Mouse (Mus musculus): Measurements from ENCODE around the gene Lmln. TPM values are rescaled to one million over a fixed set of nuclear protein-coding genes. Genes with fewer than 3 reads are reported as not detected.

Lmln gene
- 2.6 and 5.1 TPM in 2 replicates for polyA plus RNA-seq (2015; fragmentation: Nextera tagmentation; extraction: Ambion mirVana)

DNA sequence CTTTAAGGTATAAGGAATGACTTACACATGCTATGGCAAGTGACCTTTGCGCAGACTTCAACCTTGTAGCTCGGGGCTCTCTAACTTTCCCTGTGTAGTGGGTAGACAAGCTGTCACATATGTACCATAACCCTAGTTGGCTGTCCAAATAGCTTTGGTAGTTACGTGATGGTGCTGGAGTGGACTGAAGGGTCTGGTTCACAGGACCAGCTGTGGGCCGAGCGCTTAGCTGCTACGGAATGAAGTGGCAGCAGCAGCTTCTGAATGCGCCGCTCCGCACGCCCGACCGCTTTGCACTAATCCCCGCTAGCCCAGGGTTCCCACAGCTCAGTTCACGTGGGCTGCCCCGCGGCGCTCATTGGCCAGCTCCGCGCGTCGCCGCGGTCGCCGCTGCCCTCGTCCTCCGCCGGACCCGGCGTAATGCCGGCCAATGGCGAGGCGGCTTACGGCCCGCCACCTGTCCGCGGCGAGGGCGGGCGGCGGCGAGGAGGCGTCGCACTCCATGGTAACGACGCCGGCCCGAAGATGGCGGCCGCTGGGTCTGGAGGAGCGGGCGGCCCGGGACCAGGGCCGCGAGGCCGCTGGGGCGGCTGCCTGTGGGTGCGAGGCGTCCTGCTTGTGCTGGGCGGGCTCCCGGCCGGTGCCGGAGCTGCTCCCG is at the start of gene Lmln:
Gene Lmln (plus strand): TSS at position 498 of the 658 bp plus-strand sequence.
- ATAC-seq (ENCODE audit: low FRiP score), result peak; percentile 96
- H3K4me3 ChIP-seq (replicated peaks), result peak within 1 kb of the TSS; percentile 91
- H3K36me3 ChIP-seq, result peaks cover 36% of the 10 kb centered on the region
- H3K9ac ChIP-seq (replicated peaks), result peak within 1 kb of the TSS; percentile 75
- H3K27me3 ChIP-seq (replicated peaks), result no peaks in the 10 kb centered on the region
- peaks cover 46% of the 10 kb centered on the region for H3K4me1 ChIP-seq
- under 1% methylated on average over 64 of the region's 64 CpGs for WGBS
- H3K4me2 ChIP-seq, result peak within 1 kb of the TSS; percentile 88
- peak within 1 kb of the TSS; percentile 82 for H3K27ac ChIP-seq (replicated peaks)
- H3K9me3 ChIP-seq (replicated peaks), result no peaks in the 10 kb centered on the region

DNA sequence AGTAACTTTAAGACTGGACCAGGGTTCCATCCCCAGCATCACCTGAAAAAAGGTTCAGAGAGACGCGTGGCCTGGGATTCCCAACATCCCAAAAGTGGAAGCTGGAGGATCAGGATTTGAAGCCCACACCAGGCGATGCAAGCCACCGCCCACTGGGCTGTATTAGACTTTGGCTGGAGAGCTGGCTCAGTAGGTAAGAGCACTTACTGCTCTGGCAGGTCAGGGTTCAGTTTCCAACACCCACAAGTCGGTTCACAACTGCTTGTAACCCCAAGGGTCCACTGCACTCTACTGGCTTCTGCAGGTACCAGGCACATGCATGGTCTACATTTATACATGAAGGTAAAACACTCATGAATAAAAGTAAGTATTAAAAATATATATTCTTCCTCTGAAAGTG is 48.5 kb upstream of the Lmln start:
- Histone ChIP-seq H3K4me1 (no peaks in the 10 kb centered on the region), H3K36me3 (peaks cover 44% of the 10 kb centered on the region), H3K9ac (replicated peaks) (no peak overlapping the region), H3K4me3 (replicated peaks) (no peak overlapping the region), H3K27me3 (replicated peaks) (no peaks in the 10 kb centered on the region), H3K9me3 (replicated peaks) (no peaks in the 10 kb centered on the region), H3K27ac (replicated peaks) (no peak overlapping the region), H3K4me2 (no peak overlapping the region)
- no peak for ATAC-seq (ENCODE audit: low FRiP score)
- 96% methylated on average over 5 of the region's 5 CpGs for WGBS

DNA sequence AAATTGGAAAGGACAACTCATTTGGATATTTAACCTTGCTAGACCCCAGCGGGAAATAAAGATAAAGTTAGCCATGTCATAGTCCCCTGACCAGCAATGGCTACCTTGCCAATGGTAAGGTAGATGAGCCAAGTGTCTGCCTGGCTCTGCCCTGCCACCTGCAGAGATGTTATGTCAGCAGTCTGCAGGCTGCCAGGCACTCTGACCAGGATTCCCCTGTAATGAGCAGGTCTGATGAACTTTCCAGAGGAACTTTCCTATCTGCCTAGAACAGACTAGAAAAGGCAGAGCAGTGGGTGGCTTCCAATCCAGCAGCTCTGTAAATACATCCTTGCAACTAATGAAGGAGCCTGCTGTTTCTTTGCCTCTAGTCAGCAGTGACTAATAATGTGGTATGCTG is 47.4 kb upstream of the Lmln start:
- no peak overlapping the region for H3K4me2 ChIP-seq
- no peak for ATAC-seq (ENCODE audit: low FRiP score)
- 100% methylated on average over 1 of the region's 1 CpGs for WGBS
- H3K27ac ChIP-seq (replicated peaks), result no peak overlapping the region
- no peak overlapping the region for H3K4me3 ChIP-seq (replicated peaks)
- H3K9me3 ChIP-seq (replicated peaks), result no peaks in the 10 kb centered on the region
- H3K9ac ChIP-seq (replicated peaks), result no peak overlapping the region
- H3K27me3 ChIP-seq (replicated peaks), result no peaks in the 10 kb centered on the region
- peaks cover 33% of the 10 kb centered on the region for H3K36me3 ChIP-seq
- H3K4me1 ChIP-seq, result no peaks in the 10 kb centered on the region

DNA sequence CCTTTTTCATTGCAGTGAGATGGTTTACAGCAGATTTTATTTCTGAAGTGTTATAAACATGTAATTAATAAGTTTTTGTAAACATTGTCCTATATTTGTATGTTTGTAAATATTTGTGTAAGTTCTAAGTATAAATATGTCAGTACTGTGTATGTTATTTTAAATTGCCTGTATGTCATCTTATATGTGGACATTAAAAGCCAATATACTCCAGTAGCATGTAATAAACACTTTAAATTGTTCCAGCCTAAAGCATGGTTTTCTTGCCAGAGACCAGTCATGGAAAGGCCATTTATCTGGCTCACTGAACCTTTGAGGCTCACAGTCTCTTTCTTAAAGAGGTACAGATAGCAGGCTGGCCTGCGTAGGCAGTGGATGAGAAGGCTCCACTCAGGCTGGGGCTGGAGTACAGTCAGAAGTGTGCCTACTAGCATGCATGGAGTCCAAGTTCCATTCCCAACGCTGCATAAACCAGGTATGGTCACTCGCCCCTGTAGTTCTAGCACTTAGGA is 46.9 kb upstream of the Lmln start:
- ATAC-seq (ENCODE audit: low FRiP score), result no peak
- Histone ChIP-seq H3K27ac (replicated peaks) (no peak overlapping the region), H3K4me2 (no peak overlapping the region), H3K9me3 (replicated peaks) (no peaks in the 10 kb centered on the region), H3K4me3 (replicated peaks) (no peak overlapping the region), H3K36me3 (peaks cover 27% of the 10 kb centered on the region), H3K4me1 (no peaks in the 10 kb centered on the region), H3K27me3 (replicated peaks) (no peaks in the 10 kb centered on the region), H3K9ac (replicated peaks) (no peak overlapping the region)
- WGBS, result 92% methylated on average over 3 of the region's 3 CpGs

DNA sequence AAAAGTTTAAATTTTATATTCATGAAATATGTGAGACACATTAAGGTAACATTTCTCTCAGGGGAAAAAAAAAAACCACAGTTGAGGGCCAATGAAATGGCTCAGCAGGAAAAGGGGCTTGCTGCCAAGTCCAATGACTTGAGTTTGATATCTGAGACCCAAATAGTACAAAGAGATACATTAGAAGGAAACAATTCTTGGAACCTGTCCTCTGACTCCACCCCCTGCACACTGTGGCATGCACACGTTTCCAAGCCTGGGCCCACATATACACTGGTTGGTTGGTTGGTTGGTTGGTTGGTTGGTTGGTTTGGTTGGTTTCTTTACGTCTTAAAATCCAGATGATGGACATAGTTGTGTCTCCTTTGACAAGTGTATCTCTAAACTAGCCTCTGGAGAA is 46.3 kb upstream of the Lmln start:
- Histone ChIP-seq H3K36me3 (peaks cover 23% of the 10 kb centered on the region), H3K27ac (replicated peaks) (no peak overlapping the region)
- no peak for ATAC-seq (ENCODE audit: low FRiP score)

DNA sequence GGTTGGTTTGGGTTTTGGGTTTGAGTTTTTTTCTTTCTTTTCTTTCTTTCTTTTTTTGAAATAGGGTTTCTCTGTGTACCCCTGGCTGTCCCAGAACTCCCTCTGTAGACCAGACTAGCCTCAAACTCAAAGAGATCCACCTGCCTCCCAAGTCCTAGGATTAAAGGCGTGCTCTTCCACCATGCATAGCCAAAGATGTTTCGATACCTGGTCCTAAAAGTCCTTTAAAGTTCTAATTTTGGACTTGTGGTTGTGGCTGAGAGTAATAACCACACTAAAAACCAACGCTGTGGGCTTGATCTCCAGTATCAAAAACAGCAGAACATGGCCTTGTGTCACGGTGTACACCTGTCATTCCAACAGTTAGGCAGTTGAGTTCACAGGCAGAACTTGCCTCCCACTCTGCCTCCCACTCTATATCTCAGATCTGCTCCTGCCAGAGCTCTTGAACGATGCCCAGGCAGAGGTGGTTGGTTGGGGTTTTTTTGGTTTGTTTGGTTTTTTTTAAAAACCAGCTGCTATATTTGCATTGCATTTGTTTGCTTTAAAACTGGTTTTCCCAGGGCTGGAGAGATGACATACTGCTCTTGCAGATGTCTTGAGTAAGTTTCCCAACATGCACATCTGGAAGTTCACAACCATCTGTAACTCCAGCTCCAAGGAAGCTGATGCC is 44.5 kb upstream of the Lmln start:
- 93% methylated on average over 5 of the region's 5 CpGs for WGBS
- peaks cover 16% of the 10 kb centered on the region for H3K36me3 ChIP-seq
- ATAC-seq (ENCODE audit: low FRiP score), result no peak
- no peaks in the 10 kb centered on the region for H3K27me3 ChIP-seq (replicated peaks)
- H3K4me1 ChIP-seq, result no peaks in the 10 kb centered on the region
- H3K9me3 ChIP-seq (replicated peaks), result no peaks in the 10 kb centered on the region
- H3K27ac ChIP-seq (replicated peaks), result no peak overlapping the region
- H3K4me2 ChIP-seq, result no peak overlapping the region
- no peak overlapping the region for H3K4me3 ChIP-seq (replicated peaks)
- H3K9ac ChIP-seq (replicated peaks), result no peak overlapping the region

More for the DNA sequence above, 46.3 kb upstream of the Lmln start:
- H3K9me3 ChIP-seq (replicated peaks), result no peaks in the 10 kb centered on the region
- H3K4me2 ChIP-seq, result no peak overlapping the region
- H3K27me3 ChIP-seq (replicated peaks), result no peaks in the 10 kb centered on the region
- H3K9ac ChIP-seq (replicated peaks), result no peak overlapping the region
- 92% methylated on average over 2 of the region's 2 CpGs for WGBS
- no peaks in the 10 kb centered on the region for H3K4me1 ChIP-seq
- H3K4me3 ChIP-seq (replicated peaks), result no peak overlapping the region

DNA sequence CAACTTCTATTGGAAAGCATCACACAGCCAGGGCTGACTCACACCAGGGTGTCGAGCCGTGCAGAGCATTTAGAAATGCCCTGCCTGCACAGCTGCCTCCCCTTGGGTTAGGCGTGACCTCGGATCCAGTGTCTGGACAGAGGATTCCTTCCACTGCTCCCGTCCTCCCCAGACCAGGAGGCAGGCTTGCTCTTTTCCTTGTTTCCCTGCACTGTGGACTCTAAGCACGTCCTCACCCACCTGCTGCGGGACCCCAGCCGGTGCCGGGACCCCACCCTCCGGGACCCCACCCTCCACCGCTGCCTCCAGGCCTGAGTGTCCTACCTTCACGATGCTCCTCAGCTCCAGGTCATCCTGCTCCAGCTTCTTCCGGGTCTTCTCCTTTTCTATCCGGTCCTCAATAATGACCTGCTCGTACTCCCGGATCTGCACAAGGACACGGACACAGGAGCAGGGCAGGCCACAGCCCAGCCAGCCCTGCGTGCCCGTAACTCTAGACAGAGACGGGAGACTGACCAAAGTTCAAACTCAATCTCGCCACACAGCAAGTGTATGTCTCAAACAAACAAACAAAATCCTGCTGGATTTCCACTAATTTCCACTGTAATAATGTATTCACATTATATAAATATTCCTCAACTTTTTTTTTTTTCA is 43.1 kb upstream of the Lmln start:
- Histone ChIP-seq H3K9ac (replicated peaks) (no peak overlapping the region), H3K27ac (replicated peaks) (no peak overlapping the region), H3K4me2 (no peak overlapping the region), H3K4me1 (no peaks in the 10 kb centered on the region), H3K9me3 (replicated peaks) (no peaks in the 10 kb centered on the region), H3K27me3 (replicated peaks) (no peaks in the 10 kb centered on the region), H3K4me3 (replicated peaks) (no peak overlapping the region), H3K36me3 (0 out of 2 replicates have a peak, but pooled peaks cover 3% of the 10 kb centered on the region)
- WGBS, result 80% methylated on average over 21 of the region's 21 CpGs
- no peak for ATAC-seq (ENCODE audit: low FRiP score)

DNA sequence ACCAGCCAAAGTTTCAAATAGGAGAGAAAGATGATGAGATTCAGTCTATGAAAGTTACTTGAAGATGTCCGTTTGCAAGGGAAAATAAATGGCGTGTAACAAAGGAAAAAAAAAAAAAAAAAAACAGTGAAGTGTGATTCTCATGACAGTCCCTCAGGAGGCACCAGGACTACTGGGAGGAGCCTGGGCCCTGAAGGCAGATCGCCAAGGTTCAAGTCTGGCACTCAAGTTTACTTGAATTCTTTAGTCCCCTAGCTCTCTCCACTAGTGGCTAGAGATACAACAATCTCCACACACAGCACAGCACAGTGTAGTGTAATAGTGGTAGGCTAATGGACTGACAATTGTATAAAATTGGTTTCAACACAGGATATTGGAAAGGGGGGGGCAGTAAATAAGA is 40.9 kb upstream of the Lmln start:
- ATAC-seq (ENCODE audit: low FRiP score), result no peak
- 81% methylated on average over 3 of the region's 3 CpGs for WGBS
- H3K27ac ChIP-seq (replicated peaks), result no peak overlapping the region

DNA sequence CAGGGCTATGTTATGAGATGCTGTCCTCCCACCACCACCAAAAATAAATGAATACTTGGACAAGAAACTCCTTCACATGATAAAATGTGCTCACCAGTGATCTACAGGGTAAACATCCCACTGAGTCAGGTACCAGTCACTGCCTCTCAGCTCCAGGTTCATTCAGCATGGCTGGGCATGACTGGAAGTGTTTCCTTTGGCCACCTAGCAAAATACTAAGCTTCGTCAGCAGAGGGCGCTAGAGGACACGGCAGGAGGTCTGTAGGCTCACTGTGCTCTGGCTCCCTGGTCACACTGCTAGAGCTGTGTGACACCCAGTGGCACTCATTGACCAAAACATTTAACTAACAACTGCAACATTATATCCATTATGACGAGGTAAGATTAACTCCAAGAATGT is 38.6 kb upstream of the Lmln start:
- no peaks in the 10 kb centered on the region for H3K4me1 ChIP-seq
- H3K4me3 ChIP-seq (replicated peaks), result no peak overlapping the region
- H3K9ac ChIP-seq (replicated peaks), result no peak overlapping the region
- no peaks in the 10 kb centered on the region for H3K36me3 ChIP-seq
- no peaks in the 10 kb centered on the region for H3K9me3 ChIP-seq (replicated peaks)
- H3K27me3 ChIP-seq (replicated peaks), result no peaks in the 10 kb centered on the region
- no peak overlapping the region for H3K27ac ChIP-seq (replicated peaks)
- WGBS, result 5% methylated on average over 4 of the region's 4 CpGs
- ATAC-seq (ENCODE audit: low FRiP score), result no peak
- H3K4me2 ChIP-seq, result no peak overlapping the region

More for the DNA sequence above, 40.9 kb upstream of the Lmln start:
- H3K9ac ChIP-seq (replicated peaks), result no peak overlapping the region
- no peaks in the 10 kb centered on the region for H3K4me1 ChIP-seq
- H3K36me3 ChIP-seq, result no peaks in the 10 kb centered on the region
- H3K4me3 ChIP-seq (replicated peaks), result no peak overlapping the region
- no peaks in the 10 kb centered on the region for H3K27me3 ChIP-seq (replicated peaks)
- no peak overlapping the region for H3K4me2 ChIP-seq
- H3K9me3 ChIP-seq (replicated peaks), result no peaks in the 10 kb centered on the region

DNA sequence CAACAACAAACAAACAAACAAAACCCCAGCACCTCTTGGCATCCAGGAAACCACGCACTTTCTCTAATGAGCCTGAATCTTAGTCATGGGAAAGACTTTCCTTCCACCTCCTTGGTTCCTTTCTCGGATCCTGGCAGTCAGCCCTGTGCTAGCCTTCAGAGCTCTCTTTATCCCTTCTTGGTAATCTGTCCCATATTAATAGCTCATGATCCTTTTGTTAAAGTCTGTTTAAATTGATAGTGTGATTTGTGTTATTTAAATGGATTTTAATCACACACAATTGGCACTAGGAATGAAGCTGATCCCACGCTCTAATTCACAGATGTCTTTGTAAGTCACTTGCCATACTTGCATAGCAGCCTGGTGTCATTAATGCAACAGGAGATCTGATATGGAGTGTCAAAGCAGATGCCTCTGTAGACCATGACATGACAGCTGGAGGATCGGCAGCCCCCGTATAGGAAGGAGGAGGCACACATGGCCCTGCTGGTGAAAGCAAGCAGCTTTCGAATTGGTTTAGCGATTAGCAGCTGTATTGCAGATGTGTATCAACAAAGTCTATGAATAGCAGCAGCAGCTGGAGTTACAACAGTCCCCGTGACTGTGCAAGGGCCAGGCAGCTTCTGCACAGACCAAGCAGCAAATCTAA is 37.7 kb upstream of the Lmln start:
- no peak for ATAC-seq (ENCODE audit: low FRiP score)
- 80% methylated on average over 8 of the region's 8 CpGs for WGBS

DNA sequence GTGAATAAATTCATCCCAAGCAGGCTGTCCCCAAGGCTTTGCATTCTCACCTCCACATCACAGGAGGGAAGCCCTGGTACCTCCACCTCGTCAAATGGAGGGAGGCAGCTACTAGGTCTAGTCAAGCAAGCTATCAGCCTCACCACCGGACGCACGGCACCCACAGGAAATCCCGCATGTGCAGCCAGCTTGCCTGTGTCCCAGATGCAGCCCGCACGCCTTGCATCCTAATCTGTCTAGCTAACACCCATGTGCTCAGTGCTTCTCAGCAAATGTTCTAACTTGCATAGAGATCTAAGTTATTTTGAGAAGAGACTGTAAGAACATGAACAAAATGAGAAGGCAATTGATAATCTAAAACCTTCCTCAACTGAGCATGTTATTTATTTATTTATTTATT is 36.0 kb upstream of the Lmln start:
- 95% methylated on average over 7 of the region's 7 CpGs for WGBS
- Histone ChIP-seq H3K27me3 (replicated peaks) (no peaks in the 10 kb centered on the region), H3K4me2 (no peak overlapping the region), H3K9ac (replicated peaks) (no peak overlapping the region), H3K27ac (replicated peaks) (no peak overlapping the region), H3K4me3 (replicated peaks) (no peak overlapping the region), H3K4me1 (no peaks in the 10 kb centered on the region), H3K36me3 (no peaks in the 10 kb centered on the region), H3K9me3 (replicated peaks) (no peaks in the 10 kb centered on the region)
- no peak for ATAC-seq (ENCODE audit: low FRiP score)

More for the DNA sequence above, 37.7 kb upstream of the Lmln start:
- H3K9me3 ChIP-seq (replicated peaks), result no peaks in the 10 kb centered on the region
- H3K27ac ChIP-seq (replicated peaks), result no peak overlapping the region
- no peaks in the 10 kb centered on the region for H3K36me3 ChIP-seq
- H3K9ac ChIP-seq (replicated peaks), result no peak overlapping the region
- H3K4me2 ChIP-seq, result no peak overlapping the region
- no peaks in the 10 kb centered on the region for H3K4me1 ChIP-seq
- H3K4me3 ChIP-seq (replicated peaks), result no peak overlapping the region
- no peaks in the 10 kb centered on the region for H3K27me3 ChIP-seq (replicated peaks)

Data from neural tube, embryonic 15.5 days (tissue).